Mouse (Mus musculus): ENCODE measurements around the gene Hist2h2bb.
"Not testable (repeated sequence)": the region's sequence is repeated elsewhere in the genome, so short reads cannot be mapped to it uniquely, and the experiment has no call there.

Gene Hist2h2bb

GRCm38 (mm10) chr3:96269511-96270474 is at the start of gene Hist2h2bb:
Hist2h2bb (plus strand) TSS chr3:96269752.
- peak; percentile 95 for DNase-seq (ENCODE audit: low spot score)

- not testable (repeated sequence) for DNase-seq (ENCODE audit: low spot score)
Measured at GRCm38 (mm10) chr3:96220131-96220764, 49.3 kb upstream of the Hist2h2bb start.

- peak; percentile 91 for DNase-seq (ENCODE audit: low spot score)
Measured at GRCm38 (mm10) chr3:96220765-96221639, 48.5 kb upstream of the Hist2h2bb start, which contains the start of the genes Hist2h2ac and Hist2h2be. Hist2h2ac (minus strand) TSS chr3:96220880. Hist2h2be (plus strand) TSS chr3:96221119.

GRCm38 (mm10) chr3:96221640-96222038 is 47.9 kb upstream of the Hist2h2bb start:
- DNase-seq (ENCODE audit: low spot score): no peak

GRCm38 (mm10) chr3:96222774-96223173 is 46.8 kb upstream of the Hist2h2bb start:
- no peak for DNase-seq (ENCODE audit: low spot score)

- no peak for DNase-seq (ENCODE audit: low spot score)
Measured at GRCm38 (mm10) chr3:96225421-96225820, 44.1 kb upstream of the Hist2h2bb start.

GRCm38 (mm10) chr3:96226695-96227648 is 42.6 kb upstream of the Hist2h2bb start:
- DNase-seq (ENCODE audit: low spot score): no peak

- DNase-seq (ENCODE audit: low spot score): no peak
Measured at GRCm38 (mm10) chr3:96228828-96229227, 40.7 kb upstream of the Hist2h2bb start.

GRCm38 (mm10) chr3:96230404-96230803 is 39.1 kb upstream of the Hist2h2bb start:
- no peak for DNase-seq (ENCODE audit: low spot score)

- DNase-seq (ENCODE audit: low spot score): no peak
Measured at GRCm38 (mm10) chr3:96230910-96231757, 38.4 kb upstream of the Hist2h2bb start.

GRCm38 (mm10) chr3:96231758-96232120 is 37.8 kb upstream of the Hist2h2bb start:
- DNase-seq (ENCODE audit: low spot score): no peak

- no peak for DNase-seq (ENCODE audit: low spot score)
Measured at GRCm38 (mm10) chr3:96234914-96235313, 34.6 kb upstream of the Hist2h2bb start.

GRCm38 (mm10) chr3:96235836-96236235 is 33.7 kb upstream of the Hist2h2bb start:
- DNase-seq (ENCODE audit: low spot score): no peak

GRCm38 (mm10) chr3:96236834-96237334 is 32.7 kb upstream of the Hist2h2bb start:
- DNase-seq (ENCODE audit: low spot score): no peak

- DNase-seq (ENCODE audit: low spot score): no peak
Measured at GRCm38 (mm10) chr3:96237335-96237903, 32.1 kb upstream of the Hist2h2bb start.

- DNase-seq (ENCODE audit: low spot score): no peak
Measured at GRCm38 (mm10) chr3:96237904-96238511, 31.5 kb upstream of the Hist2h2bb start.

GRCm38 (mm10) chr3:96238954-96239793 is 30.4 kb upstream of the Hist2h2bb start, which contains the start of gene Hist2h3c2:
Hist2h3c2 (minus strand) TSS chr3:96239127.
- DNase-seq (ENCODE audit: low spot score): not testable (repeated sequence)

All from layer of hippocampus, adult 11-12 months (tissue).